Mouse (Mus musculus) hindbrain, embryonic 15.5 days (tissue): ENCODE measurements around the gene Olfr623. TPM values are rescaled to one million over a fixed set of nuclear protein-coding genes. Genes with fewer than 3 reads are reported as not detected.
A peak's percentile ranks its signal among the peaks of the same experiment; 100 is the strongest.

Source experiments
- ATAC-seq: fragments of 200-750 bp; cut with Nextera tagmentation; 2 replicates; pipeline ENCODE4 v1.8.0; 2017; ENCODE audit warnings: low read depth, moderate number of reproducible peaks, moderate TSS enrichment; ENCODE audit not compliant: low FRiP score
- H3K27ac ChIP-seq: fragments of 300-500 bp; sonication (generic); replicated peaks from 2 replicates; pipeline ENCODE4 v1.5.1; 2015; ENCODE audit warnings: mild to moderate bottlenecking, inconsistent platforms
- H3K27me3 ChIP-seq: fragments of 300-500 bp; sonication (generic); 2 replicates; pipeline ENCODE4 v1.6.1; 2015; ENCODE audit warnings: control low read depth, inconsistent platforms
- H3K36me3 ChIP-seq: fragments of 300-500 bp; sonication (generic); 2 replicates; pipeline ENCODE4 v1.6.1; 2015; ENCODE audit warnings: control low read depth, inconsistent platforms
- H3K4me1 ChIP-seq: fragments of 300-500 bp; sonication (generic); replicated peaks from 2 replicates; pipeline ENCODE4 v1.6.1; 2015; ENCODE audit warnings: control low read depth, inconsistent platforms
- H3K4me2 ChIP-seq: fragments of 300-500 bp; sonication (generic); 2 replicates; pipeline ENCODE4 v1.6.1; 2015; ENCODE audit warnings: moderate library complexity, mild to moderate bottlenecking, inconsistent platforms
- H3K4me3 ChIP-seq: fragments of 300-500 bp; sonication (generic); 2 replicates; pipeline ENCODE4 v1.5.1; 2015; ENCODE audit warnings: mild to moderate bottlenecking, inconsistent platforms
- H3K9ac ChIP-seq: fragments of 300-500 bp; sonication (generic); 2 replicates; pipeline ENCODE4 v1.6.1; 2015; ENCODE audit warnings: inconsistent platforms
- H3K9me3 ChIP-seq: fragments of 300-500 bp; sonication (generic); 2 replicates; pipeline ENCODE4 v1.6.1; 2016; ENCODE audit warnings: control low read depth, inconsistent platforms
- WGBS: fragments of 180-500 bp; shearing (Covaris S2); methylation state at CpG from one replicate; pipeline ENCODE4 v1.1.7; 2015; 5-methylcytosine and 5-hydroxymethylcytosine counted together
- polyA plus RNA-seq: library from polyadenylated mRNA; unstranded; fragments of >200 nt; fragmentation: Nextera tagmentation; extraction: Ambion mirVana; gene quantifications from 2 replicates; pipeline ENCODE4 v1.2.1, GENCODE M21; 2015

Gene Olfr623
- polyA plus RNA-seq: not detected in 2 replicates

- H3K9ac ChIP-seq: no peak within 1 kb of the TSS
- no peaks in the 10 kb centered on the region for H3K9me3 ChIP-seq
- H3K4me2 ChIP-seq: no peak within 1 kb of the TSS
- no peak within 1 kb of the TSS for H3K27ac ChIP-seq
- H3K27me3 ChIP-seq: no peaks in the 10 kb centered on the region
- H3K36me3 ChIP-seq: no peaks in the 10 kb centered on the region
- ATAC-seq: no peak
- no peak within 1 kb of the TSS for H3K4me3 ChIP-seq
- H3K4me1 ChIP-seq: no peaks in the 10 kb centered on the region
Measured at GRCm38 (mm10) chr7:103663598-103663997, at the start of gene Olfr623. Olfr623 (minus strand) TSS chr7:103663698.

DNA sequence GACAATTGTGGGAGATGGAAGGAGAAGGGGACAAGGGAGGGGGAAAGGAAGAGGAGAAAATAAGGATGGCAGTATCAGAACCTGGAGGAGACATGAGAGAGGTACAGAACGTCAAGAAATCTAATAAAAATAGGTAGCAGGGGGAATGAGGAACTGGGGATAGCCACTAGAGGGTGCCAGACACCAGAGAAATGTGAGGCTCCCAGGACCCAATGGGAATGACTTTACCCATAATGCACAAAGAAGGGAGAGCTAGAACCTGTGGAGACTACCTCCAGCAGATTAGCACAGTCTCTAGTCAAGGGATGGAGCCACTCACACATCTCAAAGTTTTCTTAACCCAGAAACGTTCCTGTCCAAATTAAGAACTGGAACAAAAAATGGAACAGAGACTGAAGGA, 48.5 kb upstream of the Olfr623 start:
- Histone ChIP-seq H3K27ac (no peak overlapping the region), H3K27me3 (no peaks in the 10 kb centered on the region), H3K4me1 (no peaks in the 10 kb centered on the region), H3K4me3 (no peak overlapping the region), H3K4me2 (no peak overlapping the region), H3K9ac (no peak overlapping the region), H3K9me3 (no peaks in the 10 kb centered on the region), H3K36me3 (no peaks in the 10 kb centered on the region)
- WGBS: 38% methylated on average over 2 of the region's 2 CpGs
- no peak for ATAC-seq

GRCm38 (mm10) chr7:103699469-103699868, 36.0 kb upstream of the Olfr623 start:
- Histone ChIP-seq H3K27me3 (no peaks in the 10 kb centered on the region), H3K9me3 (no peaks in the 10 kb centered on the region), H3K36me3 (no peaks in the 10 kb centered on the region), H3K27ac (no peak overlapping the region), H3K4me2 (no peak overlapping the region), H3K9ac (no peak overlapping the region), H3K4me3 (no peak overlapping the region), H3K4me1 (no peaks in the 10 kb centered on the region)
- peak; percentile 38; the same call in 1 of the 2 replicates for ATAC-seq
- 88% methylated on average over 4 of the region's 4 CpGs for WGBS

DNA sequence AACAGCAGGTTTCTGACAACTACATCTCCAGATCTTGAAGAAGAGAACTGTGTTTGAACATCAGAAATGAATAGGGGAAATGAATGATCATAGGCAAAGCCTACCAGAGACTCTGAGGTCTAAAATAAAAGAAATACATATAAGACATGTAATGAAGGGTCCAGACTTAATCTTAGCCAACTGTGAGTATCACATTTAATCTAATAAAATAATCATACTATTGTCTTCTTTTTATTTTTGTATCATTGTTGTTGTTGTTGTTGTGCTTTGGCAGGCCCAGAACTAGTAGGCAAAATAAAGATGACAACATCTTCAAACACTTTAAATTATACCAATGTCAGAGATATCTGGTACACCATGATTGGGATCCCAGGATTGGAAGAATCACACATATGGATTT, 18.9 kb upstream of the Olfr623 start, which contains the start of gene Olfr625-ps1:
Olfr625-ps1 (plus strand) TSS at position 301 of the 400 bp plus-strand sequence.
- Histone ChIP-seq H3K4me3 (no peak within 1 kb of the TSS), H3K27me3 (no peaks in the 10 kb centered on the region), H3K9me3 (no peaks in the 10 kb centered on the region), H3K27ac (no peak within 1 kb of the TSS), H3K36me3 (no peaks in the 10 kb centered on the region), H3K9ac (no peak within 1 kb of the TSS), H3K4me1 (no peaks in the 10 kb centered on the region), H3K4me2 (no peak within 1 kb of the TSS)
- no peak for ATAC-seq

- whole genome bisulfite sequencing: 92% methylated on average over 2 of the region's 2 CpGs
- no peaks in the 10 kb centered on the region for H3K27me3 ChIP-seq
- H3K27ac ChIP-seq: no peak within 1 kb of the TSS
- no peak for ATAC-seq
- no peak within 1 kb of the TSS for H3K4me2 ChIP-seq
- H3K9me3 ChIP-seq: no peaks in the 10 kb centered on the region
- H3K9ac ChIP-seq: no peak within 1 kb of the TSS
- no peaks in the 10 kb centered on the region for H3K4me1 ChIP-seq
- no peaks in the 10 kb centered on the region for H3K36me3 ChIP-seq
- no peak within 1 kb of the TSS for H3K4me3 ChIP-seq
Measured at GRCm38 (mm10) chr7:103671091-103671490, 7.6 kb upstream of the Olfr623 start, which contains the start of gene Olfr624. Olfr624 (minus strand) TSS chr7:103671191.

GRCm38 (mm10) chr7:103644070-103644469, 19.4 kb downstream of the Olfr623 start:
- H3K27me3 ChIP-seq: no peaks in the 10 kb centered on the region
- H3K27ac ChIP-seq: no peak overlapping the region
- H3K4me1 ChIP-seq: no peaks in the 10 kb centered on the region
- no peak overlapping the region for H3K4me2 ChIP-seq
- H3K9me3 ChIP-seq: no peaks in the 10 kb centered on the region
- no peak overlapping the region for H3K4me3 ChIP-seq
- H3K36me3 ChIP-seq: no peaks in the 10 kb centered on the region
- no peak for ATAC-seq
- no peak overlapping the region for H3K9ac ChIP-seq
- 90% methylated on average over 4 of the region's 4 CpGs for WGBS

DNA sequence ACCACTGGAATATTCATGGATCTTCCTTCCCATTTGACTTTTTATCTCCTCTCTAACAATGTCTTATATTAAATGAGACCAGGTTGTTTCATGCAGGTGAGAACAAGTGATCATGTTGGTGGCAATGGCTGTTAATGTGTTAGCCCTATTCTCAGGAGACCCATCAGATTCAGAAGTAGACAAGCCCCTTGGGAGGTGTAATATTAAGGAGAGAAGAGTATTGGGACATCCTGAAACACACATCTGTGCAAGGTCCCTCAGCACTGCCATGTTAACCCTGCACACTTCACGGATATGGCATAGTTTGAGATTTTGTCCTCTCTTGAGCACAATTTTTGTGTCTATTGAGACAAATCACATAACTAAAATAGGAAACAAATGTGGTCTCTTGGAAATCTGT, 20.9 kb downstream of the Olfr623 start, which contains the start of gene Olfr622:
Olfr622 (minus strand) TSS at position 101 of the 400 bp plus-strand sequence.
- Histone ChIP-seq H3K27me3 (no peaks in the 10 kb centered on the region), H3K4me3 (no peak within 1 kb of the TSS), H3K27ac (no peak within 1 kb of the TSS), H3K4me2 (no peak within 1 kb of the TSS), H3K9me3 (no peaks in the 10 kb centered on the region), H3K4me1 (no peaks in the 10 kb centered on the region), H3K9ac (no peak within 1 kb of the TSS), H3K36me3 (no peaks in the 10 kb centered on the region)
- ATAC-seq: no peak
- 85% methylated on average over 1 of the region's 1 CpGs for WGBS

- Histone ChIP-seq H3K27ac (no peak overlapping the region), H3K4me1 (no peaks in the 10 kb centered on the region), H3K9ac (no peak overlapping the region), H3K9me3 (no peaks in the 10 kb centered on the region), H3K36me3 (no peaks in the 10 kb centered on the region), H3K4me3 (no peak overlapping the region), H3K4me2 (no peak overlapping the region), H3K27me3 (no peaks in the 10 kb centered on the region)
- ATAC-seq: no peak
Measured at GRCm38 (mm10) chr7:103636795-103637194, 26.7 kb downstream of the Olfr623 start.

GRCm38 (mm10) chr7:103612434-103612833, 51.1 kb downstream of the Olfr623 start, which contains the start of gene Olfr620:
Olfr620 (minus strand) TSS chr7:103612534.
- 85% methylated on average over 2 of the region's 2 CpGs for WGBS
- no peak for ATAC-seq

More at GRCm38 (mm10) chr7:103612434-103612833, 51.1 kb downstream of the Olfr623 start, which contains the start of gene Olfr620:
- Histone ChIP-seq H3K4me3 (no peak within 1 kb of the TSS), H3K4me1 (no peaks in the 10 kb centered on the region), H3K36me3 (no peaks in the 10 kb centered on the region), H3K9me3 (no peaks in the 10 kb centered on the region), H3K27me3 (no peaks in the 10 kb centered on the region), H3K4me2 (no peak within 1 kb of the TSS), H3K27ac (no peak within 1 kb of the TSS), H3K9ac (no peak within 1 kb of the TSS)

Other genes with a start within 250 kb of the Olfr623 start
- not detected in 2 replicates for gene Usp17lc, start 248.6 kb downstream of the Olfr623 start, polyA plus RNA-seq
- gene Olfr605, start 218.3 kb downstream of the Olfr623 start, polyA plus RNA-seq: not detected in 2 replicates
- gene Olfr606, start 214.7 kb downstream of the Olfr623 start, polyA plus RNA-seq: not detected in 2 replicates
- gene Olfr607, start 199.5 kb downstream of the Olfr623 start, polyA plus RNA-seq: not detected in 2 replicates
- not detected in 2 replicates for gene Olfr608, start 193.8 kb downstream of the Olfr623 start, polyA plus RNA-seq
- gene Olfr609, start 165.6 kb downstream of the Olfr623 start, polyA plus RNA-seq: not detected in 2 replicates
- gene Olfr610, start 151.6 kb downstream of the Olfr623 start, polyA plus RNA-seq: not detected in 2 replicates
- gene Olfr611, start 142.9 kb downstream of the Olfr623 start, polyA plus RNA-seq: not detected in 2 replicates
- not detected in 2 replicates for gene Olfr612, start 121.0 kb downstream of the Olfr623 start, polyA plus RNA-seq
- not detected in 2 replicates for gene Olfr613, start 115.6 kb downstream of the Olfr623 start, polyA plus RNA-seq
- gene Olfr615, start 107.6 kb downstream of the Olfr623 start, polyA plus RNA-seq: not detected in 2 replicates
- gene Olfr616, start 94.6 kb downstream of the Olfr623 start, polyA plus RNA-seq: not detected in 2 replicates
- gene Olfr617, start 90.6 kb downstream of the Olfr623 start, polyA plus RNA-seq: not detected in 2 replicates
- gene Olfr618, start 73.6 kb downstream of the Olfr623 start, polyA plus RNA-seq: not detected in 2 replicates
- gene Olfr619, start 63.1 kb downstream of the Olfr623 start, polyA plus RNA-seq: not detected in 2 replicates
- not detected in 2 replicates for gene Olfr620, start 51.2 kb downstream of the Olfr623 start, polyA plus RNA-seq
- gene Olfr622, start 21.0 kb downstream of the Olfr623 start, polyA plus RNA-seq: not detected in 2 replicates
- 0.03 TPM in 1 of 2 replicates, not detected in the other for gene Olfr624, start 7.5 kb upstream of the Olfr623 start, polyA plus RNA-seq
- not detected in 2 replicates for gene Olfr625-ps1, start 19.0 kb upstream of the Olfr623 start, polyA plus RNA-seq
- not detected in 2 replicates for gene Olfr243, start 51.0 kb upstream of the Olfr623 start, polyA plus RNA-seq
- gene Olfr628, start 66.7 kb upstream of the Olfr623 start, polyA plus RNA-seq: not detected in 2 replicates
- not detected in 2 replicates for gene Olfr629, start 81.2 kb upstream of the Olfr623 start, polyA plus RNA-seq
- not detected in 2 replicates for gene Olfr630, start 93.6 kb upstream of the Olfr623 start, polyA plus RNA-seq
- gene Olfr69, start 107.9 kb upstream of the Olfr623 start, polyA plus RNA-seq: not detected in 2 replicates
- not detected in 2 replicates for gene Olfr68, start 116.0 kb upstream of the Olfr623 start, polyA plus RNA-seq
- gene Olfr67, start 128.1 kb upstream of the Olfr623 start, polyA plus RNA-seq: not detected in 2 replicates
- gene Hbb-bt, start 150.3 kb upstream of the Olfr623 start, polyA plus RNA-seq: 1,494 and 1,956 TPM in 2 replicates
- 4,421 and 5,872 TPM in 2 replicates for gene Hbb-bs, start 164.4 kb upstream of the Olfr623 start, polyA plus RNA-seq
- gene Hbb-bh2, start 176.8 kb upstream of the Olfr623 start, polyA plus RNA-seq: not detected in 2 replicates
- 1.3 and 2.5 TPM in 2 replicates for gene Hbb-bh1, start 179.5 kb upstream of the Olfr623 start, polyA plus RNA-seq
- 123 and 187 TPM in 2 replicates for gene Hbb-y, start 189.5 kb upstream of the Olfr623 start, polyA plus RNA-seq
- not detected in 2 replicates for gene Olfr66, start 222.6 kb upstream of the Olfr623 start, polyA plus RNA-seq
- gene Olfr64, start 230.8 kb upstream of the Olfr623 start, polyA plus RNA-seq: not detected in 2 replicates
- not detected in 2 replicates for gene Olfr65, start 239.8 kb upstream of the Olfr623 start, polyA plus RNA-seq